In the genomic region with DNA sequence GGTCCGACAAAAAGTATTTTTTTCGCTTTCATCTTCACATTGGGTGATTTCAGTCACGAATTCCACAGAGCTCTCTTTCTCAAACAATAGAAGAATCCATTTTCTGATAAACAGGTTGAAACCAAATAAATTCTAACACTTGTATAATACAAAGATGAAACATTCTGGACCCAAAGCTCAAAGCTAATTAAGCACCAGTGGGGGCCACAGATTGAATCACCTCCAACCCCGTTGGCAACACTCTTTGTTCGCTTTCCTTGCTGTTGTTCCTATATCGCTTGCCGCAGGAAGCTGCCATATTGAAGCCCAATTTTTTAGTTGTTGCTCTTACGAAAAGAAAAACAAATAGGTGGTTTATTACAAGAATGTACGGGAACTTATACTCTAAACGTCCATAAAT, we compare ENCODE assay signal across 31 mouse cellular contexts.
"Had no signal": no experiment of that assay in that cellular context is flagged by ENCODE, and none has a peak within 500 bp of the region (broad histone marks: within the 10 kb centered on the region; RNA-seq: fewer than 3 reads in every experiment).

No protein-coding gene starts in this region.

- H3K4me3 ChIP-seq: left cerebral cortex, adult 2 months; limb, embryonic 10.5 days; limb, embryonic 12.5 days; limb, embryonic 13.5 days; limb, embryonic 15.5 days; liver, embryonic 12.5 days; liver, embryonic 13.5 days; liver, embryonic 15.5 days; lung, embryonic 15.5 days; megakaryocyte, embryonic 14.5 days; midbrain, embryonic 10.5 days; midbrain, embryonic 12.5 days; midbrain, embryonic 13.5 days; midbrain, embryonic 15.5 days; myocyte; neural tube, embryonic 12.5 days had no signal

- H3K9me3 ChIP-seq: limb, embryonic 10.5 days; limb, embryonic 13.5 days; limb, embryonic 15.5 days; liver, embryonic 12.5 days; liver, embryonic 13.5 days; liver, embryonic 15.5 days; lung, embryonic 15.5 days; midbrain, embryonic 10.5 days; midbrain, embryonic 12.5 days; midbrain, embryonic 13.5 days; midbrain, embryonic 15.5 days; neural tube, embryonic 12.5 days had no signal

- H3K27me3 ChIP-seq: limb, embryonic 12.5 days; limb, embryonic 13.5 days; limb, embryonic 15.5 days; liver, embryonic 12.5 days; liver, embryonic 13.5 days; liver, embryonic 15.5 days; lung, embryonic 15.5 days; midbrain, embryonic 12.5 days; midbrain, embryonic 13.5 days; midbrain, embryonic 15.5 days; neural tube, embryonic 12.5 days had no signal

- H3K4me2 ChIP-seq: limb, embryonic 12.5 days; limb, embryonic 13.5 days; limb, embryonic 15.5 days; liver, embryonic 11.5 days; liver, embryonic 12.5 days; liver, embryonic 13.5 days; liver, embryonic 15.5 days; lung, embryonic 14.5 days; lung, embryonic 15.5 days; midbrain, embryonic 12.5 days; midbrain, embryonic 13.5 days; midbrain, embryonic 15.5 days; neural tube, embryonic 12.5 days had no signal

- ATAC-seq: liver, embryonic 12.5 days; liver, postnatal 0 days; lung, postnatal 0 days; midbrain, embryonic 13.5 days; midbrain, embryonic 15.5 days; midbrain, embryonic 16.5 days had no signal

- H3K9ac ChIP-seq: limb, embryonic 12.5 days; limb, embryonic 13.5 days; limb, embryonic 15.5 days; liver, embryonic 12.5 days; liver, embryonic 13.5 days; liver, embryonic 14.5 days; liver, embryonic 15.5 days; liver, postnatal 0 days; lung, embryonic 14.5 days; lung, embryonic 15.5 days; midbrain, embryonic 12.5 days; midbrain, embryonic 13.5 days; midbrain, embryonic 15.5 days; neural tube, embryonic 12.5 days had no signal

- DNase-seq: left cerebral cortex, postnatal 4 days; liver; liver, embryonic 13.5 days; liver, postnatal 0 days; lung, adult 18-20 months; lung, adult 2 months; lung, embryonic 14.5 days; lung, postnatal 10 days; lung, postnatal 14 days; lung, postnatal 36 days; lung, postnatal 4 days had no signal

- H3K4me1 ChIP-seq: limb, embryonic 10.5 days; limb, embryonic 12.5 days; limb, embryonic 15.5 days; lung, embryonic 15.5 days; midbrain, embryonic 12.5 days; midbrain, embryonic 13.5 days; midbrain, embryonic 15.5 days; neural tube, embryonic 12.5 days had no signal

- H3K36me3 ChIP-seq: limb, embryonic 10.5 days; limb, embryonic 12.5 days; limb, embryonic 13.5 days; limb, embryonic 15.5 days; liver, embryonic 12.5 days; liver, embryonic 13.5 days; liver, embryonic 15.5 days; lung, embryonic 15.5 days; midbrain, embryonic 10.5 days; midbrain, embryonic 12.5 days; midbrain, embryonic 13.5 days; midbrain, embryonic 15.5 days; neural tube, embryonic 12.5 days had no signal

- H3K27ac ChIP-seq: left cerebral cortex, adult 2 months; limb, embryonic 10.5 days; limb, embryonic 12.5 days; limb, embryonic 13.5 days; limb, embryonic 15.5 days; liver, embryonic 12.5 days; liver, embryonic 13.5 days; liver, embryonic 14.5 days; liver, embryonic 15.5 days; lung, embryonic 15.5 days; macrophage; midbrain, embryonic 10.5 days; midbrain, embryonic 12.5 days; midbrain, embryonic 13.5 days; midbrain, embryonic 15.5 days; neural tube, embryonic 12.5 days had no signal
